Mouse (Mus musculus) testis, adult 2 months (tissue): ENCODE results near the gene Ccdc124.

Experiments used
- CTCF ChIP-seq: fragments of 200-500 bp; IDR thresholded peaks from 2 replicates; pipeline ENCODE4 v1.5.1; 2012; ENCODE audit warnings: low read depth, mild to moderate bottlenecking, inconsistent platforms, low read length, moderate library complexity; ENCODE audit not compliant: control insufficient read depth, insufficient read depth, insufficient replicate concordance
- POLR2A ChIP-seq: fragments of 200-500 bp; IDR thresholded peaks from 2 replicates; pipeline ENCODE4 v1.6.1; 2012; ENCODE audit warnings: low read depth, mild to moderate bottlenecking, inconsistent platforms, low read length, moderate library complexity; ENCODE audit not compliant: control insufficient read depth

DNA sequence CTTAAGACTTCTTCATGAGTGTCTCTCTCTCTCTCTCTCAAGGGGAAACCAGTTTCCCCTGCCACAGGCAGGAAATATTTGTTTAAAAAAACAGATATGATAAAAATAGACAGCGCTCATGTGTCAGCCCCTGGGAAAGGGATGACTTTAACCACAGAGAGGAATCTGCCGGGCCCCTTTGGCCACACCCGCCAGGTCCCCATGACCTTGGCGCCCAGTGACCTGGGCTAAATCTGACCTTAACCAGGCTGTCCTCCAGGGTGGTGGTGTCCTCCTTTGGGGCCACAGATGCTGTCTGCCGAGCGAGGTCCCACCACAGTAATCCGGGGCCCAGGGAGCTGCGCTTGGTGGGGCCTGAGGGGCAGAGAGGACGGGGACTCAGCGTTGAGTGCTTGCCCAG is 10.9 kb upstream of the Ccdc124 start:
- no peak for TF ChIP-seq CTCF
- TF ChIP-seq POLR2A = no peak
